Mouse (Mus musculus): ENCODE data around the gene Lypd6.

DNA sequence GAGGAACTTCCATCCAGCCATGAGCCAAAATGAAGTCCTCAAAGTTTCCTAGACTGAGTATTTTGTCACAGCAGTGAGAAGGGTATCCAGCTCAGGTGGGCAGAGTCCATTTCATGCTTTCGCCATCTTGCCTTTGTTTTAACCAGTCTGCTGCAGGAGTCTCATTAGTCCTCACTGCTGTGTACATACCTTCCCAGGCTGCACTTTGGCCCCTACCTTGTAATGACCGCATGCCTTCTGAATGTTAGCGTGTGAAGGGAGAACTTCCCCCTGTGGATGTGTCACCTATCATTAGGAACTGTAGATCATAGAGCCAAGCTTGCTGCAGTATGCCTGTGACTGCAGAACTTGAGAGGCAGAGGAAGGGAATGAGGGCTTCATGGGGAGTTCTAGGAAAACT lies 114.2 kb downstream of the Lypd6 start:
- no peak for TF ChIP-seq GATA1 (IDR thresholded peaks at IDR 0.05; ENCODE audit: low read length)
- no peak for TF ChIP-seq TAL1 (IDR thresholded peaks at IDR 0.05; ENCODE audit: low read length)
